In genomic region chr10:5953787-5954186, GRCm38 (mm10) we compare ENCODE assay signal across 2 mouse cellular contexts. TPM values are rescaled to one million over a fixed set of nuclear protein-coding genes. Genes with fewer than 3 reads are reported as not detected.
"Had no signal": no experiment of that assay in that cellular context is flagged by ENCODE, and none has a peak within 500 bp of the region (broad histone marks: within the 10 kb centered on the region; RNA-seq: fewer than 3 reads in every experiment).

No protein-coding gene starts in this region.

RNA-seq across cellular contexts. Expression of gene Rgs17, which starts 31.6 kb away (rescaled TPM):
- total RNA-seq: hematopoietic stem cell, adult 5-6 weeks had no signal
- polyA plus RNA-seq: inflammation-experienced regulatory T-cells, adult 6 months had no signal
